Mouse (Mus musculus) stomach, postnatal 0 days (tissue): Measurements from ENCODE around the gene Lce1m.

Experiments
- CTCF ChIP-seq: IDR thresholded peaks from 2 replicates; pipeline ENCODE4 v1.5.1; 2016; ENCODE audit warnings: antibody characterized with exemption, low read depth, mild to moderate bottlenecking, moderate library complexity
- EP300 ChIP-seq: optimal IDR thresholded peaks from 2 replicates; pipeline ENCODE3; 2016; ENCODE audit warnings: antibody characterized with exemption

DNA sequence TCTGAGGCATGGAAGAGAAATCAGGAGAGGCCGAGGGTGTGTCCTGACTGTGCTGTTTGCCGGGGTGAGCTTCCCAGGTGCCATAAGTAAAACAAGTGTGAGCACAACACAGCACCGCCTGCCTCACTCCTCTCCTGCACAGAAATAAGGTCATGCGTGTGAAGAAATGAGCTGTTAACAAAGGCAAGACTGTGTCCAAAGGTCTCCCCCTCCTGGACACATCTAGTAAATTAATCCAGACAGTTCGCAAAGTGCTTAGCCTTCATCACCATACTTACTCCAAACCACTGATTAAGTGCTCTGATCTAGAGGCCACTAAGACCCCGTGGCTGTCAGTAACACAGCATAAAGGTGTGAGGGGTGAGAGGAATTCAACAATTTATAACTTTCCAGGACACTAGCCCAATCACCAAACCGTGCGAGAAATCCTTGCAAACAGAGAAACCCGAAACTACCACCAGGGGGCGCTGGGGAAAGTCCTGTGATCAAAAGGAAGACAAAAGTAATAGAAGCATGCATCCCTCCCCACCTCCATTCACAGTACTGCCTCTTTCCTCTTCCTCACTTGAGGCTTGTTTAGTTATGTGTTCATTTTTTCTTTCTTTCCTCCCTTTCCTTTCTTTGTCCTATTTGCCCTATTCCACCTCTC lies 34.1 kb upstream of the Lce1m start:
- TF ChIP-seq CTCF = peak; percentile 55
- no peak for TF ChIP-seq EP300
